Mouse (Mus musculus): Measurements from ENCODE around the gene Lin37. TPM values are rescaled to one million over a fixed set of nuclear protein-coding genes. Genes with fewer than 3 reads are reported as not detected.

Gene Lin37
- total and polyA plus RNA-seq, 3 experiments = 4.0 to 38.6 (median 8.3) TPM

- Histone ChIP-seq H3K79me2 (replicated peaks; ENCODE audit: control insufficient read depth, extremely low read depth, insufficient read depth, poor library complexity, severe bottlenecking) (no peaks in the 10 kb centered on the region; the same call in 1 of the 2 replicates), H3K27ac (ENCODE audit: insufficient read depth, low read depth) (peak overlapping the region; percentile 92), H3K4me3 (replicated peaks in 1 of 3; ENCODE audit: low read depth in 2 of 3, low read length in 2 of 3, poor library complexity in 1 of 3) (peak overlapping the region; percentile 71 to 93 (median 83)), H3K27me3 (replicated peaks) (no peaks in the 10 kb centered on the region), H3K36me3 (replicated peaks in 1 of 2; ENCODE audit: control insufficient read depth in 1 of 2, insufficient read depth in 1 of 2, low read length in 1 of 2) (peaks cover 24 to 48% of the 10 kb centered on the region in 2 experiments), H3K4me1 (ENCODE audit: control insufficient read depth in 1 of 2, insufficient read depth in 2 of 2) (peaks cover 2 to 20% of the 10 kb centered on the region in 2 experiments; a peak in 3 of 4 replicates), H3K9me3 (replicated peaks; ENCODE audit: low read length) (no peaks in the 10 kb centered on the region), H3K4me2 (ENCODE audit: insufficient read depth, low read depth, poor library complexity, severe bottlenecking) (peak overlapping the region; percentile 41; the same call in 1 of the 2 replicates), H3K9ac (ENCODE audit: insufficient read depth, low read depth) (peak overlapping the region; percentile 71)
- in situ Hi-C loops (cut with MboI; ENCODE audit: low pct_ligation_motif_present, low pct_unique_long_range_greater_than_20kb, low sequenced_read_pairs) (no loop called here), dilution Hi-C loops (cut with MboI; ENCODE audit: extremely low pct_ligation_motif_present, extremely low pct_unique_long_range_greater_than_20kb, low sequenced_read_pairs) (no loop called here)
- TF ChIP-seq CHD1 (IDR thresholded peaks at IDR 0.05; ENCODE audit: low read depth, low read length) = no peak
- peak in 1 of 2 experiments; percentile 54; a peak in 2 of 4 replicates for TF ChIP-seq CTCF (conservative IDR thresholded peaks at IDR 0.05 in 1 of 2, IDR thresholded peaks at IDR 0.05 in 1 of 2; ENCODE audit: low read depth in 2 of 2, low read length in 2 of 2)
- TF ChIP-seq MXI1 (IDR thresholded peaks at IDR 0.05; ENCODE audit: low read depth, low read length) = no peak
- no peak for TF ChIP-seq PAX5 (IDR thresholded peaks at IDR 0.05; ENCODE audit: low read length)
- TF ChIP-seq CHD2 (IDR thresholded peaks at IDR 0.05; ENCODE audit: low read length) = no peak
- peak; percentile 83; the same call in 1 of the 2 replicates for TF ChIP-seq KAT2A (IDR thresholded peaks at IDR 0.05; ENCODE audit: insufficient replicate concordance, low read length)
- no peak for TF ChIP-seq NELFE (IDR thresholded peaks at IDR 0.05; ENCODE audit: low read depth, low read length)
- TF ChIP-seq ZNF384 (IDR thresholded peaks at IDR 0.05; ENCODE audit: low read depth, low read length) = no peak
- TF ChIP-seq MYC (IDR thresholded peaks at IDR 0.05; ENCODE audit: low read depth, low read length) = peak; percentile 85; the same call in 1 of the 2 replicates
- no peak for TF ChIP-seq BHLHE40 (IDR thresholded peaks at IDR 0.05; ENCODE audit: low read depth, low read length)
- TF ChIP-seq HCFC1 (IDR thresholded peaks at IDR 0.05; ENCODE audit: low read depth, low read length) = peak; percentile 92
- DNase-seq (ENCODE audit: extremely low read depth) = no peak
These were observed 8.1 kb downstream of the Lin37 start for GRCm38 (mm10) chr7:30551445-30552101.

DNA sequence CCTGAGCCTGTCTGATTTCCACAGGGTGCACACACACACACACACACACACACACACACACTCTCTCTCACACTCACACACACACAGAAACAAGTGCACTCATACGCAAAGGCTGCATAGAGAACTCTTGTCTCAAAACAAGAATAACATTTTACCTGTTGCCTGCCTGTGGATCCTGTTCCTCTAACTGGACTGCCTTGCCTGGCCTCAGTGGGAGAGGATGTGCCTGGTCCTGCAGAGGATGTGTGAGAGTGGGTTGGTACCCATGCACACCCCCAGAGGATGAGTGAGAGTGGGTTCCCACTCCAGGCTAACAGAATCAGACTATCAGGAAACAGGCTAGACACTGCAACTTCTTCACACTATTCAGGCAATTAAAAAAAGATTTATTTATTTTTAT lies 9.0 kb downstream of the Lin37 start:
- dilution Hi-C loops (cut with MboI; ENCODE audit: extremely low pct_ligation_motif_present, extremely low pct_unique_long_range_greater_than_20kb, low sequenced_read_pairs) = no loop called here
- no peak overlapping the region for H3K4me2 ChIP-seq (ENCODE audit: insufficient read depth, low read depth, poor library complexity, severe bottlenecking)
- H3K4me1 ChIP-seq (ENCODE audit: control insufficient read depth in 1 of 2, insufficient read depth in 2 of 2) = peaks cover 2 to 20% of the 10 kb centered on the region in 2 experiments; a peak in 3 of 4 replicates
- no peak for DNase-seq (ENCODE audit: extremely low read depth)
- peaks cover 23 to 48% of the 10 kb centered on the region in 2 experiments for H3K36me3 ChIP-seq (replicated peaks in 1 of 2; ENCODE audit: control insufficient read depth in 1 of 2, insufficient read depth in 1 of 2, low read length in 1 of 2)
- no peaks in the 10 kb centered on the region for H3K27me3 ChIP-seq (replicated peaks)
- TF ChIP-seq GABPA (IDR thresholded peaks at IDR 0.05; ENCODE audit: insufficient replicate concordance, low read depth, low read length) (no peak), TBP (conservative IDR thresholded peaks at IDR 0.05; ENCODE audit: low read depth, low read length) (no peak), USF1 (IDR thresholded peaks at IDR 0.05; ENCODE audit: low read depth, low read length) (no peak), SMC3 (IDR thresholded peaks at IDR 0.05; ENCODE audit: low read depth, low read length) (no peak), TCF12 (IDR thresholded peaks at IDR 0.05; ENCODE audit: low read depth, low read length) (no peak), NELFE (IDR thresholded peaks at IDR 0.05; ENCODE audit: low read depth, low read length) (no peak), JUND (conservative IDR thresholded peaks at IDR 0.05; ENCODE audit: low read depth, low read length) (no peak), CHD2 (IDR thresholded peaks at IDR 0.05; ENCODE audit: low read length) (no peak), HCFC1 (IDR thresholded peaks at IDR 0.05; ENCODE audit: low read depth, low read length) (no peak), KAT2A (IDR thresholded peaks at IDR 0.05; ENCODE audit: insufficient replicate concordance, low read length) (no peak), MYC (IDR thresholded peaks at IDR 0.05; ENCODE audit: low read depth, low read length) (no peak), MEF2A (IDR thresholded peaks at IDR 0.05; ENCODE audit: borderline replicate concordance, low read depth, low read length) (no peak), RAD21 (IDR thresholded peaks at IDR 0.05; ENCODE audit: low read depth, low read length) (no peak), POLR2AphosphoS2 (IDR thresholded peaks at IDR 0.05; ENCODE audit: low read depth, low read length) (no peak), MAX (IDR thresholded peaks at IDR 0.05; ENCODE audit: low read length) (no peak)
- H3K79me2 ChIP-seq (replicated peaks; ENCODE audit: control insufficient read depth, extremely low read depth, insufficient read depth, poor library complexity, severe bottlenecking) = no peaks in the 10 kb centered on the region; the same call in 1 of the 2 replicates
- in situ Hi-C loops (cut with MboI; ENCODE audit: low pct_ligation_motif_present, low pct_unique_long_range_greater_than_20kb, low sequenced_read_pairs) = no loop called here
- no peaks in the 10 kb centered on the region for H3K9me3 ChIP-seq (replicated peaks; ENCODE audit: low read length)
- no peak overlapping the region for H3K9ac ChIP-seq (ENCODE audit: insufficient read depth, low read depth)
- no peak overlapping the region for H3K27ac ChIP-seq (ENCODE audit: insufficient read depth, low read depth)
- H3K4me3 ChIP-seq (replicated peaks in 1 of 3; ENCODE audit: low read depth in 2 of 3, low read length in 2 of 3, poor library complexity in 1 of 3) = no peak overlapping the region

All from CH12.LX (cell line).